Mouse (Mus musculus) brown adipose tissue, adult 24 weeks (tissue): Measurements from ENCODE around the gene Fbxl19. TPM values are rescaled to one million over a fixed set of nuclear protein-coding genes. Genes with fewer than 3 reads are reported as not detected.

Experiments
- H3K27ac ChIP-seq: fragments of 200-500 bp; replicated peaks from 2 replicates; pipeline ENCODE4 v1.5.1; 2012; ENCODE audit warnings: low read depth, mild to moderate bottlenecking, low read length
- H3K4me1 ChIP-seq: fragments of 200-500 bp; 2 replicates; pipeline ENCODE4 v1.6.1; 2012; ENCODE audit warnings: low read length, mixed read lengths; ENCODE audit not compliant: control insufficient read depth, insufficient read depth, insufficient read length
- H3K4me3 ChIP-seq: fragments of 200-500 bp; 2 replicates; pipeline ENCODE4 v1.5.1; 2012; ENCODE audit warnings: low read depth, mild to moderate bottlenecking, low read length, moderate library complexity; ENCODE audit not compliant: insufficient read depth
- polyA plus RNA-seq: library from polyadenylated mRNA; stranded (reverse); fragments of >200 nt; gene quantifications from 2 replicates; pipeline ENCODE4 v1.2.4, GENCODE M21; 2012; ENCODE audit not compliant: missing spikeins, insufficient read depth, insufficient read length

Fbxl19 gene
- polyA plus RNA-seq, 1 experiment = 3.2 TPM

GRCm38 (mm10) chr7:127750131-127751127 is 6.1 kb downstream of the Fbxl19 start:
- H3K27ac ChIP-seq = no peak overlapping the region
- no peak overlapping the region for H3K4me3 ChIP-seq
- no peaks in the 10 kb centered on the region for H3K4me1 ChIP-seq

GRCm38 (mm10) chr7:127751619-127752018 is 7.3 kb downstream of the Fbxl19 start:
- Histone ChIP-seq H3K4me1 (no peaks in the 10 kb centered on the region), H3K4me3 (no peak overlapping the region), H3K27ac (no peak overlapping the region)

GRCm38 (mm10) chr7:127752069-127752468 is 7.7 kb downstream of the Fbxl19 start:
- Histone ChIP-seq H3K4me3 (no peak overlapping the region), H3K27ac (no peak overlapping the region), H3K4me1 (no peaks in the 10 kb centered on the region)

GRCm38 (mm10) chr7:127753158-127753557 is 8.8 kb downstream of the Fbxl19 start:
- H3K27ac ChIP-seq = no peak overlapping the region
- no peak overlapping the region for H3K4me3 ChIP-seq
- H3K4me1 ChIP-seq = no peaks in the 10 kb centered on the region

GRCm38 (mm10) chr7:127753741-127754140 is 9.4 kb downstream of the Fbxl19 start:
- H3K27ac ChIP-seq = no peak overlapping the region
- no peak overlapping the region for H3K4me3 ChIP-seq
- H3K4me1 ChIP-seq = no peaks in the 10 kb centered on the region

GRCm38 (mm10) chr7:127759716-127760115 is 15.4 kb downstream of the Fbxl19 start:
- Histone ChIP-seq H3K4me1 (no peaks in the 10 kb centered on the region), H3K4me3 (no peak overlapping the region), H3K27ac (no peak overlapping the region)

- H3K4me1 ChIP-seq = no peaks in the 10 kb centered on the region
- H3K27ac ChIP-seq = no peak overlapping the region
- no peak overlapping the region for H3K4me3 ChIP-seq
These were observed 16.1 kb downstream of the Fbxl19 start for GRCm38 (mm10) chr7:127760478-127760877.

GRCm38 (mm10) chr7:127761026-127761425 is 16.7 kb downstream of the Fbxl19 start:
- Histone ChIP-seq H3K4me3 (no peak overlapping the region), H3K27ac (no peak overlapping the region), H3K4me1 (no peaks in the 10 kb centered on the region)

GRCm38 (mm10) chr7:127763642-127764041 is 19.3 kb downstream of the Fbxl19 start:
- Histone ChIP-seq H3K4me3 (no peak overlapping the region), H3K27ac (no peak overlapping the region)

GRCm38 (mm10) chr7:127765756-127766155 is 21.4 kb downstream of the Fbxl19 start:
- H3K27ac ChIP-seq = no peak overlapping the region
- no peaks in the 10 kb centered on the region for H3K4me1 ChIP-seq
- H3K4me3 ChIP-seq = no peak overlapping the region

More at GRCm38 (mm10) chr7:127763642-127764041, 19.3 kb downstream of the Fbxl19 start:
- H3K4me1 ChIP-seq = no peaks in the 10 kb centered on the region

GRCm38 (mm10) chr7:127766851-127767609 is 22.7 kb downstream of the Fbxl19 start:
- peaks cover 4% of the 10 kb centered on the region; the same call in 1 of the 2 replicates for H3K4me1 ChIP-seq
- H3K27ac ChIP-seq = no peak overlapping the region
- no peak overlapping the region for H3K4me3 ChIP-seq

- Histone ChIP-seq H3K4me1 (peaks cover 4% of the 10 kb centered on the region; the same call in 1 of the 2 replicates), H3K27ac (no peak overlapping the region), H3K4me3 (no peak overlapping the region)
These were observed 23.5 kb downstream of the Fbxl19 start for GRCm38 (mm10) chr7:127767671-127768345.

- Histone ChIP-seq H3K27ac (no peak overlapping the region), H3K4me1 (peaks cover 6% of the 10 kb centered on the region), H3K4me3 (no peak overlapping the region)
These were observed 24.1 kb downstream of the Fbxl19 start for GRCm38 (mm10) chr7:127768346-127768996.

GRCm38 (mm10) chr7:127768997-127769593 is 24.8 kb downstream of the Fbxl19 start:
- Histone ChIP-seq H3K4me1 (peaks cover 10% of the 10 kb centered on the region), H3K27ac (peak overlapping the region; percentile 89)

More at GRCm38 (mm10) chr7:127768997-127769593, 24.8 kb downstream of the Fbxl19 start:
- peak overlapping the region; percentile 85 for H3K4me3 ChIP-seq
